Mouse (Mus musculus) C2C12 (cell line): Measurements from ENCODE around the gene Kcnmb2. TPM values are rescaled to one million over a fixed set of nuclear protein-coding genes. Genes with fewer than 3 reads are reported as not detected.

Experiments
- H3K27me3 ChIP-seq: one replicate; pipeline ENCODE4 v1.6.1; 2011; ENCODE audit not compliant: control insufficient read depth, insufficient read depth, insufficient read length
- H3K36me3 ChIP-seq: one replicate; pipeline ENCODE4 v1.6.1; 2011; ENCODE audit not compliant: control insufficient read depth, insufficient read depth
- H3K4me3 ChIP-seq: one replicate; pipeline ENCODE4 v1.5.1; 2011; ENCODE audit warnings: mild to moderate bottlenecking, control low read depth; ENCODE audit not compliant: poor library complexity, insufficient read depth, severe bottlenecking
- H3K79me2 ChIP-seq: one replicate; pipeline ENCODE4 v1.6.1; 2011; ENCODE audit not compliant: control insufficient read depth, insufficient read depth
- H3K79me3 ChIP-seq: one replicate; pipeline ENCODE4 v1.6.1; 2011; ENCODE audit warnings: low read depth, control low read depth
- H3ac ChIP-seq: one replicate; pipeline ENCODE3; 2011; ENCODE audit warnings: low read depth; ENCODE audit not compliant: control insufficient read depth, insufficient read length
- CEBPB ChIP-seq: IDR thresholded peaks from one replicate; pipeline ENCODE4 v1.6.1; 2011; ENCODE audit warnings: low read depth, mild to moderate bottlenecking, control low read depth, moderate library complexity
- CTCF ChIP-seq: IDR thresholded peaks from one replicate; pipeline ENCODE4 v1.5.1; 2011; ENCODE audit not compliant: control insufficient read depth, insufficient read depth, insufficient read length
- FOSL1 ChIP-seq: IDR thresholded peaks from one replicate; pipeline ENCODE4 v1.8.0; 2011; ENCODE audit warnings: mild to moderate bottlenecking, low read length; ENCODE audit not compliant: poor library complexity, insufficient read depth, severe bottlenecking
- MAX ChIP-seq: IDR thresholded peaks from one replicate; pipeline ENCODE4 v1.6.1; 2011; ENCODE audit warnings: mild to moderate bottlenecking, control low read depth
- MYOD1 ChIP-seq: IDR thresholded peaks from one replicate; pipeline ENCODE4 v1.6.1; 2011; ENCODE audit warnings: low read depth; ENCODE audit not compliant: control insufficient read depth, insufficient read length
- MYOG ChIP-seq: IDR thresholded peaks from one replicate; pipeline ENCODE4 v1.6.1; 2011; ENCODE audit not compliant: control insufficient read depth, insufficient read length; ENCODE audit errors: extremely low read depth
- USF1 ChIP-seq: IDR thresholded peaks from one replicate; pipeline ENCODE4 v1.6.1; 2011; ENCODE audit warnings: low read depth, mild to moderate bottlenecking, control low read depth, moderate library complexity
- polyA plus RNA-seq: library from polyadenylated mRNA; unstranded; fragments of >200 nt; fragmentation: generic; extraction: Trizol; gene quantifications from one replicate; pipeline ENCODE4 v1.2.1, GENCODE M21; 2012; ENCODE audit warnings: missing spikeins

The Kcnmb2 gene
- polyA plus RNA-seq, 1 experiment, result not detected

- Histone ChIP-seq H3K36me3 (no peaks in the 10 kb centered on the region), H3K79me2 (no peaks in the 10 kb centered on the region), H3K27me3 (no peaks in the 10 kb centered on the region), H3K79me3 (no peaks in the 10 kb centered on the region), H3ac (no peak overlapping the region), H3K4me3 (no peak overlapping the region)
- no peak for TF ChIP-seq MAX
- TF ChIP-seq CEBPB, result no peak
- no peak for TF ChIP-seq CTCF
- TF ChIP-seq USF1, result no peak
- TF ChIP-seq MYOG, result no peak
- no peak for TF ChIP-seq MYOD1
- TF ChIP-seq FOSL1, result no peak
Observed at GRCm38 (mm10) chr3:32059888-32060656, 157.8 kb downstream of the Kcnmb2 start.

GRCm38 (mm10) chr3:32062685-32063084 is 160.4 kb downstream of the Kcnmb2 start:
- Histone ChIP-seq H3K79me2 (no peaks in the 10 kb centered on the region), H3ac (no peak overlapping the region), H3K36me3 (no peaks in the 10 kb centered on the region), H3K4me3 (no peak overlapping the region), H3K79me3 (no peaks in the 10 kb centered on the region), H3K27me3 (no peaks in the 10 kb centered on the region)
- no peak for TF ChIP-seq USF1
- no peak for TF ChIP-seq MAX
- no peak for TF ChIP-seq MYOD1
- TF ChIP-seq FOSL1, result no peak
- no peak for TF ChIP-seq MYOG
- no peak for TF ChIP-seq CTCF
- TF ChIP-seq CEBPB, result no peak

- Histone ChIP-seq H3ac (no peak overlapping the region), H3K27me3 (no peaks in the 10 kb centered on the region), H3K79me3 (no peaks in the 10 kb centered on the region), H3K79me2 (no peaks in the 10 kb centered on the region), H3K36me3 (no peaks in the 10 kb centered on the region), H3K4me3 (no peak overlapping the region)
- no peak for TF ChIP-seq MYOD1
- TF ChIP-seq MYOG, result no peak
- no peak for TF ChIP-seq FOSL1
- TF ChIP-seq CEBPB, result no peak
- TF ChIP-seq MAX, result no peak
- no peak for TF ChIP-seq CTCF
- TF ChIP-seq USF1, result no peak
Observed at GRCm38 (mm10) chr3:32063312-32063711, 161.0 kb downstream of the Kcnmb2 start.

GRCm38 (mm10) chr3:32067004-32067935 is 165.0 kb downstream of the Kcnmb2 start:
- no peaks in the 10 kb centered on the region for H3K27me3 ChIP-seq
- H3K36me3 ChIP-seq, result no peaks in the 10 kb centered on the region
- TF ChIP-seq MYOD1, result no peak
- TF ChIP-seq USF1, result no peak
- TF ChIP-seq CTCF, result no peak
- no peak for TF ChIP-seq MAX
- TF ChIP-seq MYOG, result no peak
- TF ChIP-seq CEBPB, result no peak
- H3K79me2 ChIP-seq, result no peaks in the 10 kb centered on the region
- no peak overlapping the region for H3K4me3 ChIP-seq
- no peak overlapping the region for H3ac ChIP-seq
- H3K79me3 ChIP-seq, result no peaks in the 10 kb centered on the region

GRCm38 (mm10) chr3:32073881-32074280 is 171.6 kb downstream of the Kcnmb2 start:
- H3K4me3 ChIP-seq, result no peak overlapping the region
- no peaks in the 10 kb centered on the region for H3K36me3 ChIP-seq
- TF ChIP-seq USF1 (no peak), CTCF (no peak), MAX (no peak), CEBPB (no peak), FOSL1 (no peak), MYOD1 (no peak), MYOG (no peak)
- no peaks in the 10 kb centered on the region for H3K79me2 ChIP-seq
- no peaks in the 10 kb centered on the region for H3K79me3 ChIP-seq
- no peaks in the 10 kb centered on the region for H3K27me3 ChIP-seq
- H3ac ChIP-seq, result no peak overlapping the region
